Mouse (Mus musculus) myocyte (in vitro differentiated cells): ENCODE data around the gene Dppa4. TPM values are rescaled to one million over a fixed set of nuclear protein-coding genes. Genes with fewer than 3 reads are reported as not detected.

Experiments used
- H3K27me3 ChIP-seq: one replicate; pipeline ENCODE4 v1.6.1; 2011; ENCODE audit not compliant: control insufficient read depth, insufficient read depth, insufficient read length
- H3K36me3 ChIP-seq: one replicate; pipeline ENCODE4 v1.6.1; 2011; ENCODE audit not compliant: control insufficient read depth, insufficient read depth
- H3K4me2 ChIP-seq: one replicate; pipeline ENCODE4 v1.6.1; 2011; ENCODE audit warnings: low read depth, control low read depth
- H3K4me3 ChIP-seq: one replicate; pipeline ENCODE4 v1.5.1; 2011; ENCODE audit warnings: mild to moderate bottlenecking, control low read depth, moderate library complexity
- H3K79me2 ChIP-seq: one replicate; pipeline ENCODE4 v1.6.1; 2011; ENCODE audit not compliant: control insufficient read depth, insufficient read depth
- H3ac ChIP-seq: one replicate; pipeline ENCODE4 v1.6.1; 2011; ENCODE audit not compliant: control insufficient read depth, insufficient read length
- CEBPB ChIP-seq: IDR thresholded peaks from 2 replicates; pipeline ENCODE4 v1.6.1; 2011; ENCODE audit warnings: mild to moderate bottlenecking, moderate library complexity; ENCODE audit not compliant: poor library complexity, insufficient read depth, severe bottlenecking
- E2F4 ChIP-seq: IDR thresholded peaks from one replicate; pipeline ENCODE4 v1.6.1; 2011; ENCODE audit warnings: mild to moderate bottlenecking, control low read depth, moderate library complexity; ENCODE audit not compliant: insufficient read depth
- MAX ChIP-seq: IDR thresholded peaks from one replicate; pipeline ENCODE4 v1.6.1; 2011; ENCODE audit warnings: low read depth, mild to moderate bottlenecking, control low read depth
- MYOD1 ChIP-seq, 3 experiments: IDR thresholded peaks; one replicate each; pipeline ENCODE4 v1.6.1; 2011; ENCODE audit warnings: control low read depth in 2 of 3, low read depth in 2 of 3, mild to moderate bottlenecking in 2 of 3, moderate library complexity in 1 of 3; ENCODE audit not compliant: insufficient read length in 2 of 3, control insufficient read depth in 1 of 3
- MYOG ChIP-seq, 3 experiments: IDR thresholded peaks; one replicate each; pipeline ENCODE4 v1.6.1; 2011; ENCODE audit warnings: control low read depth in 2 of 3, low read depth in 2 of 3, mild to moderate bottlenecking in 2 of 3; ENCODE audit not compliant: insufficient read length in 2 of 3, control insufficient read depth in 1 of 3, insufficient read depth in 1 of 3
- POLR2A ChIP-seq: IDR thresholded peaks from one replicate; pipeline ENCODE4 v1.6.1; 2011; ENCODE audit warnings: low read depth, mild to moderate bottlenecking, control low read depth, moderate library complexity; ENCODE audit not compliant: insufficient read length
- POLR2AphosphoS2 ChIP-seq: IDR thresholded peaks from one replicate; pipeline ENCODE4 v1.6.1; 2011; ENCODE audit warnings: low read depth, control low read depth; ENCODE audit not compliant: insufficient read length
- REST ChIP-seq: IDR thresholded peaks from one replicate; pipeline ENCODE4 v1.6.1; 2011; ENCODE audit warnings: mild to moderate bottlenecking, control low read depth, moderate library complexity; ENCODE audit not compliant: insufficient read depth, insufficient read length
- SRF ChIP-seq: IDR thresholded peaks from one replicate; pipeline ENCODE4 v1.6.1; 2011; ENCODE audit warnings: low read depth; ENCODE audit not compliant: control insufficient read depth, insufficient read length
- TCF12 ChIP-seq: IDR thresholded peaks from one replicate; pipeline ENCODE4 v1.6.1; 2011; ENCODE audit warnings: mild to moderate bottlenecking, control low read depth; ENCODE audit not compliant: poor library complexity, insufficient read depth, severe bottlenecking
- TCF3 ChIP-seq: IDR thresholded peaks from one replicate; pipeline ENCODE4 v1.6.1; 2011; ENCODE audit warnings: low read depth, control low read depth; ENCODE audit not compliant: insufficient read length
- USF1 ChIP-seq: IDR thresholded peaks from one replicate; pipeline ENCODE4 v1.6.1; 2011; ENCODE audit warnings: low read depth, mild to moderate bottlenecking, control low read depth, moderate library complexity
- polyA plus RNA-seq: library from polyadenylated mRNA; unstranded; fragments of >200 nt; fragmentation: generic; extraction: Trizol; gene quantifications from one replicate; pipeline ENCODE4 v1.2.1, GENCODE M21; 2012; ENCODE audit warnings: missing spikeins

The Dppa4 gene
- polyA plus RNA-seq, 1 experiment, result 0.53 TPM

DNA sequence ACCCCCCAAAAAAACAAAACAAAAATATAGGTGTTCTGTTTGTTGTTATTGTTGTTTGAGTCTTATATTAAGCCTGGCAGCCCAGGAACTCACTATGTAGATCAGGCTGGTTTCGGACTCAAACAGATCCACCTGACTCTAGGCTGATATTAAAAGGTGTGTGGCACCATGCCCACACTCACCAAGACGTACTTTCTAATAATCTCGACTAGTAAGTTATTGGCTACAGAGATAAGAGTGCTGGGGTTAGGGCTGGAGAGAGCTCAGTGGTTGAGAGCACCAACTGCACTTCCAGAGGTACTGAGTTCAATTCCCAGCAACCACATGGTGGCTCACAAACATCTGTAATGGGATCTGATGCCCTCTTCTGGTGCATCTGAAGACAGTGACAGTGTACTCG lies 2.6 kb upstream of the Dppa4 start:
- Histone ChIP-seq H3K36me3 (no peaks in the 10 kb centered on the region), H3K4me2 (no peak overlapping the region), H3K4me3 (no peak overlapping the region), H3K27me3 (no peaks in the 10 kb centered on the region), H3K79me2 (no peaks in the 10 kb centered on the region), H3ac (no peak overlapping the region)
- TF ChIP-seq TCF3 (no peak), POLR2A (no peak), MAX (no peak), E2F4 (no peak), TCF12 (no peak)

DNA sequence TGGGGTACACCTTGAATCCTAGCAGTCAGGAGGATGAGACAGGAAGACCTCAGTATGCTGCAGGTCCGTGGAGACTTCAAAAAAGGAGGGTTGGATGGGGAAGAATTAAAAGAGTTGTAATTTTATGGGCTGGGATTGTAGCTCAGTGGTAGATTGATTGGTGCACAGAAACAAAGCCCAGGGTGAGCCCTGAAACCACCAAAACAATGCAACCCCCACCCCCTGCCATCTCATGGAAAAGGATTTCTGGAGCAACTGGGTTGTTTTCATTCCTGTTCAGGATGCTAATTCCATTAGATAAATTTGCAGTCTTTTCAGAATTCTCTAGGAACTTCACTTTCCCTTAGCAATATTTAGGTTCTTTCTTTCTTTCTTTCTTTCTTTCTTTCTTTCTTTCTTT lies 732 bp upstream of the Dppa4 start:
- H3K27me3 ChIP-seq, result no peaks in the 10 kb centered on the region
- no peak overlapping the region for H3K4me3 ChIP-seq
- H3K36me3 ChIP-seq, result no peaks in the 10 kb centered on the region
- no peak overlapping the region for H3K4me2 ChIP-seq
- H3K79me2 ChIP-seq, result no peaks in the 10 kb centered on the region
- TF ChIP-seq MYOD1 (IDR thresholded peaks at IDR 0.05; ENCODE audit: control insufficient read depth in 1 of 3, insufficient read length in 2 of 3, low read depth in 2 of 3) (no peak), MAX (no peak), SRF (no peak), USF1 (no peak), E2F4 (no peak), TCF12 (no peak), POLR2AphosphoS2 (no peak), CEBPB (no peak), REST (no peak), POLR2A (no peak), TCF3 (no peak), MYOG (IDR thresholded peaks at IDR 0.05; ENCODE audit: control insufficient read depth in 1 of 3, insufficient read depth in 1 of 3, insufficient read length in 2 of 3, low read depth in 2 of 3) (no peak)
- no peak overlapping the region for H3ac ChIP-seq

GRCm38 (mm10) chr16:48285517-48285916 lies 2.0 kb downstream of the Dppa4 start:
- Histone ChIP-seq H3K27me3 (no peaks in the 10 kb centered on the region), H3K4me3 (no peak overlapping the region), H3ac (no peak overlapping the region), H3K4me2 (no peak overlapping the region), H3K36me3 (no peaks in the 10 kb centered on the region), H3K79me2 (no peaks in the 10 kb centered on the region)
- TF ChIP-seq REST (no peak), MYOD1 (IDR thresholded peaks at IDR 0.05; ENCODE audit: control insufficient read depth in 1 of 3, insufficient read length in 2 of 3, low read depth in 2 of 3) (no peak), POLR2AphosphoS2 (no peak), MAX (no peak), POLR2A (no peak), E2F4 (no peak), CEBPB (no peak), TCF3 (no peak), MYOG (IDR thresholded peaks at IDR 0.05; ENCODE audit: control insufficient read depth in 1 of 3, insufficient read depth in 1 of 3, insufficient read length in 2 of 3, low read depth in 2 of 3) (no peak), SRF (no peak), TCF12 (no peak), USF1 (no peak)

DNA sequence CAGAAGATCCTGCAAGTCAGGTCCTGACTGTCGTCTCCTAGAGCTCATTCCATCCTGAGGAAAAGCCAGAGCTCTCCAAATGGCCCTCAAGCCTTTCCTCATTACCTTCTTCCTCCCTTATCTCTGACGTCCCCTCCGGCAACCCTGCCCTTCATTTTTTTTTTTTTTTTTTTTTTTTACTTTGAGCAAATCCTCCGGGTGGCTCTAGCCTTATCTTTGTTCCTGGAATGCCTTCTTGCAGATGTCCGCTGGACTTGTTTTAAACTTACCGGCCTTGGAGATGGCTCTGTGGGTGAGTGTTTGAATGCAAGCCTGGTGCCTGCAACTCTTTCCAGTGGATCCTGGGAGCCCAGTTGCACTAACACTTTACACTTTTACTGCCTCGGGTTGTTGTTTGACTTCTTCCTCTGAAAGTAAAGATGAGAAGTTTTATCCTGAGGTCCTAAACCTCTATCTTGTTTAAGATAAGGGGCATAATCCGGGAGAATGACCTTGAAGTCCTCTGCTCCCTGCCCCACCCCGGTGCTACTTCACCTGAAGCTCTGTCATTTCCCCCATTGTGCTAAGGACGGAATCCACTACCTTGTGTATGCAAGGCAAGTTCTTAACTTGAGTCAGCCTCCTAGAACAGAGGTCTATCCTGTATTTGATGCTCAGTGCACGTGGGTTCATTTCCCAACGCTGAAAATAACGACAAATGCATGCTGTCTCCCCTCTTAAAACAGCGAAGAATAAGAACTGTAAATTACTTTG lies 14.0 kb downstream of the Dppa4 start:
- Histone ChIP-seq H3K36me3 (no peaks in the 10 kb centered on the region), H3K27me3 (no peaks in the 10 kb centered on the region), H3ac (no peak overlapping the region), H3K79me2 (no peaks in the 10 kb centered on the region), H3K4me2 (no peak overlapping the region), H3K4me3 (no peak overlapping the region)
- no peak for TF ChIP-seq TCF3
- no peak for TF ChIP-seq SRF
- TF ChIP-seq MYOD1 (IDR thresholded peaks at IDR 0.05; ENCODE audit: control insufficient read depth in 1 of 3, insufficient read length in 2 of 3, low read depth in 2 of 3), result no peak
- no peak for TF ChIP-seq MAX
- no peak for TF ChIP-seq MYOG (IDR thresholded peaks at IDR 0.05; ENCODE audit: control insufficient read depth in 1 of 3, insufficient read depth in 1 of 3, insufficient read length in 2 of 3, low read depth in 2 of 3)

- H3K36me3 ChIP-seq, result no peaks in the 10 kb centered on the region
- no peak for TF ChIP-seq MYOD1 (IDR thresholded peaks at IDR 0.05; ENCODE audit: control insufficient read depth in 1 of 3, insufficient read length in 2 of 3, low read depth in 2 of 3)
- no peak for TF ChIP-seq MYOG (IDR thresholded peaks at IDR 0.05; ENCODE audit: control insufficient read depth in 1 of 3, insufficient read depth in 1 of 3, insufficient read length in 2 of 3, low read depth in 2 of 3)
- TF ChIP-seq CEBPB, result no peak
- TF ChIP-seq MAX, result no peak
- TF ChIP-seq TCF12, result no peak
- H3ac ChIP-seq, result no peak overlapping the region
- H3K79me2 ChIP-seq, result no peaks in the 10 kb centered on the region
- no peaks in the 10 kb centered on the region for H3K27me3 ChIP-seq
- H3K4me3 ChIP-seq, result no peak overlapping the region
- no peak overlapping the region for H3K4me2 ChIP-seq
Measured at GRCm38 (mm10) chr16:48299884-48300283, 16.4 kb downstream of the Dppa4 start.
